Mouse (Mus musculus): ENCODE data around the gene Ankrd61.

GRCm38 (mm10) chr5:143903813-143904212 is 6.3 kb upstream of the Ankrd61 start:
- TF ChIP-seq USF1 (IDR thresholded peaks at IDR 0.05; ENCODE audit: low read depth) (no peak), POLR2A (IDR thresholded peaks at IDR 0.05; ENCODE audit: insufficient read length, low read depth) (no peak), MYOG (IDR thresholded peaks at IDR 0.05; ENCODE audit: control insufficient read depth in 1 of 3, insufficient read depth in 1 of 3, insufficient read length in 2 of 3, low read depth in 2 of 3) (no peak), E2F4 (IDR thresholded peaks at IDR 0.05; ENCODE audit: insufficient read depth) (no peak), TCF3 (IDR thresholded peaks at IDR 0.05; ENCODE audit: insufficient read length, low read depth) (no peak), MYOD1 (IDR thresholded peaks at IDR 0.05; ENCODE audit: control insufficient read depth in 1 of 3, insufficient read length in 2 of 3, low read depth in 2 of 3) (no peak), POLR2AphosphoS2 (IDR thresholded peaks at IDR 0.05; ENCODE audit: insufficient read length, low read depth) (no peak), CEBPB (IDR thresholded peaks at IDR 0.05; ENCODE audit: insufficient read depth, poor library complexity, severe bottlenecking) (no peak)
